Mouse (Mus musculus) liver, embryonic 14.5 days (tissue): ENCODE data around the gene Fbxl2.

Source experiments
- CTCF ChIP-seq: IDR thresholded peaks from 2 replicates; pipeline ENCODE4 v1.5.1; 2016; ENCODE audit warnings: antibody characterized with exemption, low read depth, control low read depth
- EP300 ChIP-seq: IDR thresholded peaks from 2 replicates; pipeline ENCODE4 v1.6.1; 2016; ENCODE audit warnings: antibody characterized with exemption, low read depth

DNA sequence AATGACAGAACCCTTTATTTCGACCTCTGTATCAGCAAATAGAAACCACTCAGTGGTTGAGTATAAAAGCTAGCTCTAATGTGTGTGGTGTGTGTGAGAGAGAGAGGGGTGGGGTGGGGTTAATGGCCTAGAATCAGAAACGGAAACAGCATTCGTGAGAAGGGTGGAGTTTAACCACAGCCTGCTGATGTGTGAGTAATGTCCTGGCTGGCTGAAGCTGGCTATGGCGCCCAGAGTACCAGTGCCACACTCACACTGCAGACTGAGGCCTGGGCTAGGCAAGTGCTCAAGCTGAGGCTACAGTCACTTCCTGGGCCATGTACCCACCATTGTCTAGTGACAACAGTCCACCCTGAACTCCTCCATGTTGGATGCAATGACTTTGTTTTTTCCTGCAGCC is 29.6 kb downstream of the Fbxl2 start:
- TF ChIP-seq CTCF (no peak), EP300 (no peak)
